Mouse (Mus musculus): Measurements from ENCODE around the gene 4930452B06Rik.

GRCm38 (mm10) chr14:8665636-8666411 is at the start of gene 4930452B06Rik:
- TF ChIP-seq CTCF (IDR thresholded peaks at IDR 0.05; ENCODE audit: low read depth): no peak
- TF ChIP-seq EP300 (IDR thresholded peaks at IDR 0.05; ENCODE audit: low read depth): no peak
